Mouse (Mus musculus): ENCODE measurements around the gene Wfdc5.

Gene Wfdc5

GRCm38 (mm10) chr2:164174649-164175395 lies 7.7 kb downstream of the Wfdc5 start:
- no peak for DNase-seq (ENCODE audit: low spot score in 2 of 2)

- DNase-seq (ENCODE audit: low spot score in 2 of 2) = no peak
Observed at GRCm38 (mm10) chr2:164173394-164173793, 9.1 kb downstream of the Wfdc5 start.

- no peak for DNase-seq (ENCODE audit: low spot score in 2 of 2)
Observed at GRCm38 (mm10) chr2:164170902-164171301, 11.6 kb downstream of the Wfdc5 start, which contains the start of gene Kcns1. TSS of gene Kcns1 (minus strand) at chr2:164171113.

- no peak for DNase-seq (ENCODE audit: low spot score in 2 of 2)
Observed at GRCm38 (mm10) chr2:164170326-164170725, 12.2 kb downstream of the Wfdc5 start.

GRCm38 (mm10) chr2:164168571-164168946 lies 14.0 kb downstream of the Wfdc5 start:
- DNase-seq (ENCODE audit: low spot score in 2 of 2) = no peak

- DNase-seq (ENCODE audit: low spot score in 2 of 2) = no peak
Observed at GRCm38 (mm10) chr2:164167752-164168570, 14.6 kb downstream of the Wfdc5 start.

- no peak for DNase-seq (ENCODE audit: low spot score in 2 of 2)
Observed at GRCm38 (mm10) chr2:164164941-164165340, 17.6 kb downstream of the Wfdc5 start.

- no peak for DNase-seq (ENCODE audit: low spot score in 2 of 2)
Observed at GRCm38 (mm10) chr2:164161515-164162055, 21.0 kb downstream of the Wfdc5 start.

GRCm38 (mm10) chr2:164158838-164159237 lies 23.7 kb downstream of the Wfdc5 start:
- DNase-seq (ENCODE audit: low spot score in 2 of 2) = no peak

GRCm38 (mm10) chr2:164156158-164156557 lies 26.4 kb downstream of the Wfdc5 start:
- no peak for DNase-seq (ENCODE audit: low spot score in 2 of 2)

- no peak for DNase-seq (ENCODE audit: low spot score in 2 of 2)
Observed at GRCm38 (mm10) chr2:164154007-164154406, 28.5 kb downstream of the Wfdc5 start.

GRCm38 (mm10) chr2:164152341-164152740 lies 30.2 kb downstream of the Wfdc5 start:
- DNase-seq (ENCODE audit: low spot score in 2 of 2) = no peak

GRCm38 (mm10) chr2:164150086-164150760 lies 32.3 kb downstream of the Wfdc5 start:
- DNase-seq (ENCODE audit: low spot score in 2 of 2) = no peak

GRCm38 (mm10) chr2:164146556-164146955 lies 36.0 kb downstream of the Wfdc5 start:
- no peak for DNase-seq (ENCODE audit: low spot score in 2 of 2)

- no peak for DNase-seq (ENCODE audit: low spot score in 2 of 2)
Observed at GRCm38 (mm10) chr2:164144541-164144940, 38.0 kb downstream of the Wfdc5 start.

- DNase-seq (ENCODE audit: low spot score in 2 of 2) = no peak
Observed at GRCm38 (mm10) chr2:164144025-164144424, 38.5 kb downstream of the Wfdc5 start.

- no peak for DNase-seq (ENCODE audit: low spot score in 2 of 2)
Observed at GRCm38 (mm10) chr2:164142021-164142420, 40.5 kb downstream of the Wfdc5 start.

GRCm38 (mm10) chr2:164137754-164138153 lies 44.8 kb downstream of the Wfdc5 start:
- no peak for DNase-seq (ENCODE audit: low spot score in 2 of 2)

- DNase-seq (ENCODE audit: low spot score in 2 of 2) = no peak
Observed at GRCm38 (mm10) chr2:164136393-164136792, 46.1 kb downstream of the Wfdc5 start.

- DNase-seq (ENCODE audit: low spot score in 2 of 2) = no peak
Observed at GRCm38 (mm10) chr2:164135367-164135766, 47.2 kb downstream of the Wfdc5 start.

- DNase-seq (ENCODE audit: low spot score in 2 of 2) = no peak
Observed at GRCm38 (mm10) chr2:164134563-164134962, 48.0 kb downstream of the Wfdc5 start.

- DNase-seq (ENCODE audit: low spot score in 2 of 2) = no peak
Observed at GRCm38 (mm10) chr2:164131586-164131985, 51.0 kb downstream of the Wfdc5 start.
